Mouse (Mus musculus) C2C12 (cell line): Measurements from ENCODE around the gene Pla2g15.

Experiments
- CTCF ChIP-seq: IDR thresholded peaks from one replicate; pipeline ENCODE4 v1.5.1; 2011; ENCODE audit not compliant: control insufficient read depth, insufficient read depth, insufficient read length
- MAX ChIP-seq: IDR thresholded peaks from one replicate; pipeline ENCODE4 v1.6.1; 2011; ENCODE audit warnings: mild to moderate bottlenecking, control low read depth
- MYOD1 ChIP-seq: IDR thresholded peaks from one replicate; pipeline ENCODE4 v1.6.1; 2011; ENCODE audit warnings: low read depth; ENCODE audit not compliant: control insufficient read depth, insufficient read length
- USF1 ChIP-seq: IDR thresholded peaks from one replicate; pipeline ENCODE4 v1.6.1; 2011; ENCODE audit warnings: low read depth, mild to moderate bottlenecking, control low read depth, moderate library complexity

DNA sequence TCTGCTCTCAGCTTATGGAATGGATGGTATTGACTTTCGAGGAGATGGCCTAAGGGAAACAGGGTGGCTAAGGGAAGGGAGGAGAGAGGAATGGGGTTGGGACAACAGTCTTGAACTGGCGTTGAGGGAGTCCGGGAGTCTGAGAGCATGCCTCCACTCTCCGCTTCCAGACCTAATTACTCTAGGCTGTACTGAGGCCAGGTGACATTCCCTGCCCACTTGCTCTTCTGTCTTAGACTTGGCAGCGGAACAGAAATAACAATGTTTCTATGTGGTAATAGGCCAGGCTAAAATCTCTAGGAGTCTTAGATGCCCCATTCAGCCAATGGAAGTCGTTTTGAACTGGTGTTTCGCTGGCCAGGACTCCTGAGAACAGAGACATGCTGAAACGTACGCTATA, 842 bp downstream of the Pla2g15 start:
- TF ChIP-seq CTCF (no peak), USF1 (no peak), MYOD1 (no peak), MAX (no peak)
